Mouse (Mus musculus) cerebellum, adult 2 months (tissue): ENCODE measurements at regions not wholly inside any gene's neighbourhood (a gene's known extent, or its start where the extent isn't known, plus 50 kb on each side); places are given as distances from the start of the nearest gene placed in this dataset.

Experiments
- CTCF ChIP-seq: fragments of 200-500 bp; IDR thresholded peaks from 2 replicates; pipeline ENCODE4 v1.5.1; 2011; ENCODE audit warnings: low read depth, mild to moderate bottlenecking, control low read depth, low read length, moderate library complexity, borderline replicate concordance; ENCODE audit not compliant: insufficient read depth
- POLR2A ChIP-seq: fragments of 200-500 bp; IDR thresholded peaks from 2 replicates; pipeline ENCODE4 v1.6.1; 2011; ENCODE audit warnings: low read length, control low read depth, borderline replicate concordance; ENCODE audit not compliant: insufficient read depth

DNA sequence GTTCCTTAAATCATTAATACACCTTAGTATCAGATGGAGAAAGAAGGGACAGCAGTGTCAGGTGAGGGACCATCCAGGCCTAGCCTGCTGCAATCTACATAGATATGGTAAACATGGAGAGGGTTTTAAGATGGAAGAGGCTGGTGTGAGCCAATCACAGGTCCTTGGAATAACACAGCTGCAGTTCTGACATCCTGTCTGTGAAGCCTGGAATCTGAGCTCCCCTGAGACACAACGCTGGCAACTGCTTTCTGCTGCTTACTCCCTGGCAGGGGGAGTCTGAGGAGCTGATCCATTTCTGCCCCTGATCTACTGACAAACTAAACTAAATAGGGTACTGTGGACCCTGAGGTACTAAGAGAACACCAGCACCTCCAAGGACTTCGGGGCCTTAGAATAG, 100.1 kb upstream of the Gm12830 start:
- TF ChIP-seq CTCF (no peak), POLR2A (no peak)
